Mouse (Mus musculus) ES-Bruce4 (cell line): ENCODE data around the gene Pheta1. TPM values are rescaled to one million over a fixed set of nuclear protein-coding genes. Genes with fewer than 3 reads are reported as not detected.

Experiments
- H3K27ac ChIP-seq: 2 replicates; pipeline ENCODE4 v1.5.1; 2012; ENCODE audit warnings: low read length, inconsistent platforms; ENCODE audit not compliant: insufficient read depth
- H3K27me3 ChIP-seq: 2 replicates; pipeline ENCODE4 v1.6.1; 2012; ENCODE audit warnings: mild to moderate bottlenecking, low read length, inconsistent platforms; ENCODE audit not compliant: control insufficient read depth, poor library complexity, insufficient read depth, severe bottlenecking
- H3K36me3 ChIP-seq: 2 replicates; pipeline ENCODE4 v1.6.1; 2012; ENCODE audit warnings: inconsistent platforms, mild to moderate bottlenecking, low read length, moderate library complexity; ENCODE audit not compliant: control insufficient read depth, poor library complexity, insufficient read depth, severe bottlenecking
- H3K4me1 ChIP-seq: one replicate; pipeline ENCODE4 v1.8.1; 2011; ENCODE audit warnings: low read length; ENCODE audit not compliant: control insufficient read depth, insufficient read depth
- H3K4me3 ChIP-seq: 2 replicates; pipeline ENCODE4 v1.5.1; 2011; ENCODE audit warnings: low read depth, mild to moderate bottlenecking, low read length
- H3K9ac ChIP-seq: 2 replicates; pipeline ENCODE4 v1.6.1; 2012; ENCODE audit warnings: low read depth, mild to moderate bottlenecking, inconsistent platforms; ENCODE audit not compliant: poor library complexity, severe bottlenecking
- H3K9me3 ChIP-seq: replicated peaks from 2 replicates; pipeline ENCODE4 v1.6.1; 2012; ENCODE audit warnings: mild to moderate bottlenecking, low read length, inconsistent platforms; ENCODE audit not compliant: control insufficient read depth, poor library complexity, insufficient read depth, severe bottlenecking
- CTCF ChIP-seq: IDR thresholded peaks from one replicate; pipeline ENCODE4 v1.8.1; 2011; ENCODE audit warnings: low read depth, low read length
- EP300 ChIP-seq: IDR thresholded peaks from 2 replicates; pipeline ENCODE4 v1.6.1; 2011; ENCODE audit warnings: low read depth, low read length; ENCODE audit not compliant: insufficient read depth
- POLR2A ChIP-seq: IDR thresholded peaks from one replicate; pipeline ENCODE4 v1.8.1; 2011; ENCODE audit warnings: low read length; ENCODE audit not compliant: insufficient read depth
- polyA plus RNA-seq: library from polyadenylated mRNA; stranded (reverse); fragments of >200 nt; gene quantifications from 2 replicates; pipeline ENCODE4 v1.2.4, GENCODE M21; 2011; ENCODE audit warnings: low read depth; ENCODE audit not compliant: missing spikeins, insufficient read depth, insufficient read length

Pheta1 gene
- polyA plus RNA-seq, 1 experiment: 5.8 TPM

- Histone ChIP-seq H3K9ac (no peak overlapping the region), H3K27me3 (no peaks in the 10 kb centered on the region), H3K9me3 (no peaks in the 10 kb centered on the region), H3K4me1 (no peaks in the 10 kb centered on the region), H3K27ac (no peak overlapping the region), H3K36me3 (peaks cover 13% of the 10 kb centered on the region), H3K4me3 (no peak overlapping the region)
- TF ChIP-seq EP300 (no peak), CTCF (no peak), POLR2A (no peak)
These were observed 30.4 kb upstream of the Pheta1 start for GRCm38 (mm10) chr5:121818401-121818800.

- no peaks in the 10 kb centered on the region for H3K4me1 ChIP-seq
- H3K9ac ChIP-seq: no peak overlapping the region
- no peak overlapping the region for H3K4me3 ChIP-seq
- H3K9me3 ChIP-seq: no peaks in the 10 kb centered on the region
- no peak overlapping the region for H3K27ac ChIP-seq
- H3K27me3 ChIP-seq: no peaks in the 10 kb centered on the region
- H3K36me3 ChIP-seq: peaks cover 13% of the 10 kb centered on the region
- TF ChIP-seq CTCF: no peak
- TF ChIP-seq EP300: no peak
- no peak for TF ChIP-seq POLR2A
These were observed 29.9 kb upstream of the Pheta1 start for GRCm38 (mm10) chr5:121818862-121819261.

GRCm38 (mm10) chr5:121819559-121819958 is 29.2 kb upstream of the Pheta1 start:
- Histone ChIP-seq H3K4me1 (no peaks in the 10 kb centered on the region), H3K9ac (no peak overlapping the region), H3K9me3 (no peaks in the 10 kb centered on the region), H3K36me3 (peaks cover 13% of the 10 kb centered on the region), H3K27me3 (no peaks in the 10 kb centered on the region), H3K27ac (no peak overlapping the region), H3K4me3 (no peak overlapping the region)
- TF ChIP-seq EP300 (no peak), POLR2A (no peak), CTCF (no peak)

GRCm38 (mm10) chr5:121820161-121820560 is 28.6 kb upstream of the Pheta1 start:
- TF ChIP-seq EP300 (no peak), POLR2A (no peak), CTCF (no peak)
- Histone ChIP-seq H3K27me3 (no peaks in the 10 kb centered on the region), H3K9ac (no peak overlapping the region), H3K27ac (no peak overlapping the region), H3K36me3 (peaks cover 13% of the 10 kb centered on the region), H3K4me3 (no peak overlapping the region), H3K9me3 (no peaks in the 10 kb centered on the region), H3K4me1 (no peaks in the 10 kb centered on the region)

GRCm38 (mm10) chr5:121820657-121821056 is 28.1 kb upstream of the Pheta1 start:
- Histone ChIP-seq H3K27me3 (no peaks in the 10 kb centered on the region), H3K4me1 (no peaks in the 10 kb centered on the region), H3K9me3 (no peaks in the 10 kb centered on the region), H3K27ac (no peak overlapping the region), H3K4me3 (no peak overlapping the region), H3K36me3 (peaks cover 13% of the 10 kb centered on the region), H3K9ac (no peak overlapping the region)
- TF ChIP-seq POLR2A: no peak
- TF ChIP-seq EP300: no peak
- TF ChIP-seq CTCF: no peak

GRCm38 (mm10) chr5:121821116-121821515 is 27.7 kb upstream of the Pheta1 start:
- H3K27ac ChIP-seq: no peak overlapping the region
- TF ChIP-seq CTCF: no peak
- no peak for TF ChIP-seq EP300
- no peak for TF ChIP-seq POLR2A
- H3K36me3 ChIP-seq: peaks cover 13% of the 10 kb centered on the region
- H3K9ac ChIP-seq: no peak overlapping the region
- H3K4me1 ChIP-seq: no peaks in the 10 kb centered on the region
- H3K27me3 ChIP-seq: no peaks in the 10 kb centered on the region
- no peaks in the 10 kb centered on the region for H3K9me3 ChIP-seq
- H3K4me3 ChIP-seq: no peak overlapping the region
